Mouse (Mus musculus) 3134 (cell line): ENCODE measurements around the gene Baiap2l2.

Source experiments
- DNase-seq: peaks from one replicate; pipeline ENCODE4 v3.0.0-alpha.2; 2011; ENCODE audit warnings: low spot score; ENCODE audit not compliant: insufficient read length; ENCODE audit errors: extremely low read depth

Baiap2l2 gene

GRCm38 (mm10) chr15:79303725-79304124 lies 18.4 kb upstream of the Baiap2l2 start:
- no peak for DNase-seq

GRCm38 (mm10) chr15:79299563-79300155 lies 14.3 kb upstream of the Baiap2l2 start:
- DNase-seq: peak; percentile 60

- DNase-seq: peak; percentile 47
Observed at GRCm38 (mm10) chr15:79298553-79298952, 13.2 kb upstream of the Baiap2l2 start.

- DNase-seq: no peak
Observed at GRCm38 (mm10) chr15:79292779-79293178, 7.4 kb upstream of the Baiap2l2 start.

DNA sequence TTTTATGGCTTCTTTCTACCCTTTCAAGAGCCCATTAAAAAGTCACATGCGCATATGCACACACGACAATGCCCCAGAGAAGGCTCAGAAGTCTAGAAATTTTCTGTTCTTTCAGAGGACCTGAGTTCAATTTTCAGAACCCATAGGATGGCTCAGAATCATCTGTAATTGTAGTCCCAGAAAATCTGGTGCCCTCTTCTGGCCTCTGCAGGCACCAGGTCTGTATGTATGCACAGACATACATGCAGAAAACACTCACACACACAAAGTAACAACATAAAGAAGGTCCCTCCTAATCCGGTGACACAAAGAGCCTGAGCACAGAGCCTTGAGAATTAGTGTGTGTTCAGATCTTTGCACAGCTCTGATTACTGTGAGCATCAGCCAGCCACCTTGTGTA lies 5.0 kb upstream of the Baiap2l2 start:
- DNase-seq: no peak

DNA sequence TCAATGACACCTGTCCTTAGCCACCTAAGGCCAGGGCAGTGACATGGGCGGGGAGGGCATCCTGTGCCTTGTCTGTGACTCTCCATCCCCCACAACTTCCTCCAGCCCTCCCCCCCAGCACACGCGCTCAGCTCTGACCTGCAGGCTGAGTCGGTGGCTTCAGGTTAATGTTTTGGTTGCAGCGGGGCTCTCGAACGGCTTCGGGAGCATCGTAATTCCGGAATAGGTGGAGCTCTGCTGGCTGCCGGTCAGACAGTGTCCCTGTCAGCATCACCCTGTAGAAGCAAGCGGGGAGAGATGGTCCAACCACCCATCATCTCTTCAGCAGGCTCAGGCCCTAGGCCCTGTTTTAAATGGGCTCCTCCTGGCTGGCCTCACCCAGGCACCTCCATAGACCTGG lies 4.1 kb upstream of the Baiap2l2 start:
- no peak for DNase-seq

DNA sequence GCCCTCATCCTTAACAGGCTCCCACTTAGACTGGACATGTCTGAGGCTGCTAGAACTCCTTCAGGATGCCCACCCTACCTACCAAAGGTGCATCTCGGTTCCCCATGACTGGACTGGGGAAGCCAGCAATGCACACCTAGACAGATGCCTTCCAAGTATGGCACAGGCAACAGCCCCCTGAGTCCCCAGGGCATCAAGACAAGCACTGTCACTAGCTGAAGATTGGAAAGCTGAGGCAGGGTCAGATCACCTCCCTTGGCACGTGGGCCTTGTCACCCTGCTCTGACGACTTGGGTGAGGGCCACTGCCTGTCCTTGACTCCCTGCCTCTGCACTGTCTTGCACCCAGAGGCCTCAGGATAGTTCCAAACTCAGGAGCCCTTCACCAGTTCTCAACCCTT lies 3.0 kb upstream of the Baiap2l2 start:
- DNase-seq: no peak

- no peak for DNase-seq
Observed at GRCm38 (mm10) chr15:79287091-79287490, 1.8 kb upstream of the Baiap2l2 start.

- no peak for DNase-seq
Observed at GRCm38 (mm10) chr15:79286141-79286540, 804 bp upstream of the Baiap2l2 start.

DNA sequence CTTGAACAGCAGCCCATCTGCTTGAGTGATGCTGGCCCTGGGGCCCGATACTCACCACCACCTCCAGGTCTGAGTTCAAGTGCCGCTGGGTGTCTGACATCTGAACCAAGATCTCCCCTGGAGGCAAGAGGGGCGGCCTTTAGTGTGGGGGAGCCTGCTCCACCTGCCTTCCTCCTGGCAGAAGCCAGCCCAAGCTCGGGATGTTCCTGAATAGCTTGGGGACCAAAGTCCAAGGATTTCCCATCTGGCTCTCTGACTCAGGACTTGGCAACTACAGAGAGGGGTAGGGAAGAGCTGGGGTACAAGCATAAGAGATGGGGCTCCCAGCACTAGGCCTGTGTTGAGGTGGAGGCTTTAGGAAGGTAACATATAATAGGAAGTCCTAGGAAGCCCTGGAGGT lies 2.0 kb downstream of the Baiap2l2 start:
- no peak for DNase-seq

DNA sequence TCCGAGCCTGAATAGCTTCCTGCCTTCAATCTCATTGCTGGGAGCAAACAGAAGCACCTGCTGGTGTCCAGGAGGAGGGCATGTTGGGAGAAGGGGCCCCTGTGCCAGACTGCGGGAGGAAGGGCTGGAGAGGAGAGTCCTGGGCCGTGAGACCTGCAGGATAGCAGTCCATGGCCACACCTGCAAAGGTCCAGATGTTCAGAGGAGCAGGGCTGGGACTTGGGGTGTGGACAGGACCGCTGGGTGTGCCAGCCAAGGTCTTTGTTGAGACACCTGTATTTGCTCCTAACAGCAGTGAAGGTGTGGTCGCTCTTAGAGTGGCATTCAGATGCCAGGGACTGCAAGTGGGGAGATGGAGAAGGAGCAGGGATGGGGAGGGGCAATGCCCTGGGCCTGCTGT lies 2.9 kb downstream of the Baiap2l2 start:
- DNase-seq: no peak

DNA sequence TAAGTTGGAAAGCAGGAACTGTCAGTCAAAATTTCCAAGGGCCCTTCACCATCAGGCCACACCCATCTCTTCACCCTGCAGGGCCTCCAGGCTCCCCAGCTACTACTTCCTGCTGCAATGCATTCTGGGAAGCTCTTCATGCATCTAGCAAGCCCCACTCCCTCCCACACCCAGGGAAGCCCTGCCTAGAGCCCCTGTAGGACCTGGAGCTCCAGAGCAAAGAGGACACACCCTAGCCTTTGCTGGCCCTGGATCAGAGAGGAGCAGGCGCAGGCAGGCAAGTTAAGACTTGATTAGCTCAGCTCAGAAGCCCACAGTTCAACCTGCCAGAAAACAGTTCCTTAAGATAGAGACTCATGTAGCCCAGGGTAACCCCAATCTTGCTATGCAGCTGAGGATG lies 3.9 kb downstream of the Baiap2l2 start:
- DNase-seq: peak; percentile 39

- no peak for DNase-seq
Observed at GRCm38 (mm10) chr15:79280850-79281249, 4.5 kb downstream of the Baiap2l2 start.

DNA sequence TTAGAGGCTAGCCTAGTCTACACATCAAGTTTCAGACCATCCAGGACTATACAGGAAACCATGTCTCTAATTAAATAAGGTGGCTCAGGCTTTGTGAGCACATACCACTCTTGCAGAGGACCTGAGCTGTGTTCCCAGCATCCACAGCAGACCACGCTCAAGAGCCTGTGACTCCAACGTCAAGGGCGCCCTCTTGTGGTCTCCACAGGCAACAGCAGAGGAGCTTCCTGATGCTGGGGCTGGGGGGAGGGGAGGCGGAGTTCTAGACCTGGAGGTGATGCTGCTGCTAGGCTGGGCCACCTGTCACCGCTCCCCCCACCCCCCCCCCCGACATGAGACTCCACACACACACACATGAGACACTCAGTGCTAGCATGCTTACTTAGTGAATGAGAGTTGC lies 5.1 kb downstream of the Baiap2l2 start:
- no peak for DNase-seq

DNA sequence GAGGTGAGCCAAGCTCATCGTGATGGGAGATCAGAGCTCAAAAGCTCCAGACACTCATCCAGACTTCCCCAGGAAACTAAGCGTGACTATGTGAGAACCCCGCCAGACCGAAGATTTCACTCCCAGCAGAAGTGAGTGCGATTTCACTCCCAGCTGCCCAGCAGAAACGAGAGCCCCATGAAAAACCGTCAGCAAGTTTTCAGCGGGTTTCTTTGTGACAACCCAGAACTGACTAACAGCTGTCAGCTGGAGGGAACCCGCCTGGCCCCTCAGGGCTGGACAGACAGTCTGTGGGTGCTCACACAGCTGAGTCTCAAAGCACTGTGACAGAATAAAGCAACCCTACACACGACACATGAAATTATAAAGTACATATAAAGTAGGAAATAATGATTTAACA lies 7.6 kb downstream of the Baiap2l2 start:
- no peak for DNase-seq

GRCm38 (mm10) chr15:79273020-79273419 lies 12.3 kb downstream of the Baiap2l2 start:
- no peak for DNase-seq

DNA sequence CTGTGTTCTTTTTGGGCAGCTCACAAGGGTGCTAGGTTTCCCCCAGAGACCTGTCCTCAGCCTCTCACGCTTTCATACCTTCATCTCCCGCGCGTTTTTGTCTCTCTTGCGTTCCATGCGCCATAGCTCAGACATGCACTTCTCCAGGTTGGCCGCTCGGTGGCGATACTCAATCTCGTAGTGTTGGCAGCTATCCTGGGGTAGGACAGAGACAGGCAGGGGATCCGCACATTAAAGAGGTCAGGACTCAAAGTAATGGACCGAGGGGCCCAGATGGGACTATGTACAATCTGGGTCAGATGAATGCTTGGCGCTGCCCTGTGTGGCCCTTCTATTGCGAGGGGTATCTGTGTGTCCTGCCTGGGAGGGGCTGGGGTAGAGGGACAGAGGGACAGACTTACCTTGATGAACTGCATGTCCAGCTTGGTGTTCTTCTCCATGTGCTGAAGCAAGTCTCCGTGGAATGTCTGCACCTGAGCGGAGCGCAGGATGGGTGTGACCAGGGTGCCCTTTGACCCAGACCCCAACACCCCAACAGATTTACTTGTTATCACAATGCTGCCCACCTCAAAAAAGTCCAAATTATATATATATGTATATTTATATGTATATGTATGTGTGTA lies 14.1 kb downstream of the Baiap2l2 start:
- DNase-seq: no peak

DNA sequence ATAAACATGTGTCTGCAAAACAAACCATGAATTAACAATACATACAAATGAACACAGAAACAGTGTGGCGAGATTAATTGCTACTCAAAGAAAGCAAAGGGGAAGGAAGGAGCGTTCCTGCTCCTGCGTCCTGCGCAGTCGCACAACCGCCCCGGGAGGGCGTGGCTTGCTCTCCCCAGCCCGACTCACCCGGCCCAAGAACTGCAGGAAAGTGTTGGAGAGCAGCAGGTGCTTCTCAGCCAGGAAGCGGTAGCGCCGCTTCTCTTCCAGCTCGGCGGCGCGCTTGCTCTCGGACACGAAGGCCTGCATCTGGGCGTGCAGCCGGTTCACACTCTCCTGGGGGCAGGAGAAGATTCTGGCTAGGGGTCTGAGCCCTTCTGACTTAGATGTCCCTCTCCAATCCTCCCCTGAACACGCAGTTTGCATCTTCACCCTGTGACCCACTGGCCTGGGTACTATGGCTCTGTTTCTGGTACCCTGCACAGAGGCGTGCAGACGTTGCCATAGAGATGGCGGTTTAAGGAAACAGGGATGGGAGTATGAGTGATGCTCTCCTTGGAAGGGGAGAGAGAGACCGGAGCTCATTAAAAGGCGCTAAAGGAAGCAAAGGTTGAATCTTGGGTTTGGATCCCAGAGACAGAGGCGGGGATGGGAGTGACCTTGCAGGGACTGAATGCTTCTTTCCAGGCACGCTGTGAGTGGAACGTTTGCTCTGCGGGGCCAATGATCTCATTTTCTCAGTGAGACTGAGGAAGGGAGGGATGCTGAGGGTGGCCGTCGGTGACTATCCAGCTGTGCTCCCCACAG lies 14.8 kb downstream of the Baiap2l2 start:
- DNase-seq: no peak

DNA sequence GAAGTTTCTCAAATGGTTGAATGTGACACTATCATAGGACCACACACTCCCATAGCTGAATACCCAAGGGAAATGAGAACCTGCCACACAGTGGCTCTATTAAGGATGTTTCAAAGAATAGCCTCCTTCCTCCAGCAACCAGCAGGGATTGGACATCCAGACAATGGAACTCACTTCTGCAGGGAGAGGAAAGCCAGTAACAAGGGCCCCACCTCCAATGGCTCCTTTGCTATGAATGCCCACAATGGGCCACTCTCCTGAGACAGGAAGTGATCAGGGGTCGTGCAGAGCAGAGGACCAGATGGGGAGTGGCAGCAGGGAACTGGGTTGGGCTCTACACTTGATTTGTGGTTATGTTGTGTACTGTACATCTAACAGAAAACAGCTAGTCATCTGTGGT lies 16.8 kb downstream of the Baiap2l2 start:
- DNase-seq: no peak

GRCm38 (mm10) chr15:79265384-79265783 lies 20.0 kb downstream of the Baiap2l2 start:
- DNase-seq: no peak

DNA sequence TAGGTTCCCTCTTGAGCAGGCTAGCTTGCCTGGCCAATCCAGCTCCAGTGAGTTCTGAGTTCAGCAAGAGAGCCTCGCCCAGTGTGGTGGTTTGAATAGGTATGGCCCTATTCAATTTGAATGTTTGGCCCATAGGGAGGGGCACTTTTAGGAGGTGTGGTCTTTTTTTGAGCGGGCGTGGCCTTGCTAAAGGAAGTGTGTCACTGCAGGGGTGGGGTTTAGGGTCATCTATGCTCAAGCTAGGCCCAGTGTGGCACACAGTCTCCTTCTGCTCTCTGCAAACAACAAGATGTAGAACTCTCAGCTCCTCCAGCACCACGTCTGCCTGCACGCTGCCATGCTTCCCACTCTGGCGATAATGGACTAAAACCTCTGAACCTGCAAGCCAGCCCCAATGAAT lies 21.6 kb downstream of the Baiap2l2 start:
- DNase-seq: no peak

- no peak for DNase-seq
Observed at GRCm38 (mm10) chr15:79262786-79263309, 22.5 kb downstream of the Baiap2l2 start.
